Mouse (Mus musculus) testis, adult 2 months (tissue): ENCODE results near the gene Tmed1.

Experiments
- CTCF ChIP-seq: fragments of 200-500 bp; IDR thresholded peaks from 2 replicates; pipeline ENCODE4 v1.5.1; 2012; ENCODE audit warnings: low read depth, mild to moderate bottlenecking, inconsistent platforms, low read length, moderate library complexity; ENCODE audit not compliant: control insufficient read depth, insufficient read depth, insufficient replicate concordance
- POLR2A ChIP-seq: fragments of 200-500 bp; IDR thresholded peaks from 2 replicates; pipeline ENCODE4 v1.6.1; 2012; ENCODE audit warnings: low read depth, mild to moderate bottlenecking, inconsistent platforms, low read length, moderate library complexity; ENCODE audit not compliant: control insufficient read depth

GRCm38 (mm10) chr9:21460400-21460940, 49.6 kb downstream of the Tmed1 start:
- TF ChIP-seq CTCF = no peak
- TF ChIP-seq POLR2A = no peak
